Mouse (Mus musculus) gastrocnemius, postnatal 14 days (tissue): ENCODE results near the gene Rnf150. TPM values are rescaled to one million over a fixed set of nuclear protein-coding genes. Genes with fewer than 3 reads are reported as not detected.

Experiments
- DNase-seq: peaks from one replicate; pipeline ENCODE4 v3.0.0; 2021; ENCODE audit warnings: mixed read lengths
- intact Hi-C: fragments of 180-260 bp; cut with DNase I; formaldehyde crosslinking; loops from one replicate; pipeline ENCODE4 v1.15.1; 2025; ENCODE audit warnings: low total_unique reads
- long read RNA-seq, 2 experiments: library from polyadenylated mRNA; stranded (forward); transcript quantifications; one replicate each; pipeline ENCODE4 v2.0.0; 2021
- total RNA-seq, 2 experiments: library from RNA; stranded (reverse); gene quantifications; 2 replicates each; pipeline ENCODE4 v1.2.3; 2021

The Rnf150 gene
- total RNA-seq: 10 to 100 TPM; 12.1 to 13.1 TPM
- long read RNA-seq, experiment 1, partial matches to known transcripts: 0 of 1 reads
- long read RNA-seq, experiment 1, other reads (novel, unspliced or antisense): 1 of 1 reads
- long read RNA-seq, experiment 2, full-length matches to known transcripts: 1 of 5 reads
- long read RNA-seq, experiment 2, partial matches to known transcripts: 0 of 5 reads
- long read RNA-seq, experiment 2, other reads (novel, unspliced or antisense): 4 of 5 reads

- peak; percentile 82 for DNase-seq
Measured at GRCm38 (mm10) chr8:82863041-82863744, at the start of gene Rnf150. Gene Rnf150, plus strand, starts transcription at chr8:82863356.

GRCm38 (mm10) chr8:82826135-82827046 is 36.8 kb upstream of the Rnf150 start:
- intact Hi-C loops: no loop called here
- DNase-seq: no peak

More at GRCm38 (mm10) chr8:82863041-82863744, at the start of gene Rnf150:
- intact Hi-C loops: loop anchor here (2.0 to 10.0 kb wide), 2 partner anchors 72 to 230 kb away; no protein-coding TSS in a partner anchor

DNA sequence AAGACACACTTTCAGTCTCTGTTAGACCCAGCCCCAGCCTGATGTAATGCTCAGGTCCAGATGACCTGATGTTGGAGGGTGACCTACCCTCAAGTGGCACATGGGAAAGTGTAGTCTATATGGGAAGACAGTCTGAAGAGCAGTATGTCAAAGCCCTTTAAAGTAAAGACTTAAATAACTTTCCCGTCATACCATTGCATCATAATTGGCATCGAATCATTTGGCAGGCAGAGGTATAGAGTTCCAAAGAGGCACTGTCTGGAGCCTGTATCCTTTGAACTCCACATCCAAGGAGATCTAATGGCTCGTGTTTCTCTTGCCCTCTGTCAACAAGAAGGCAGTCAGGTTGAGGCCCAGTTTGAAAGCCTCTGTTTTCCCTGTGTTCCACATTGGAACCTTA is 22.7 kb upstream of the Rnf150 start:
- intact Hi-C loops: no loop called here
- DNase-seq: no peak

GRCm38 (mm10) chr8:82840963-82841362 is 22.2 kb upstream of the Rnf150 start:
- no peak for DNase-seq
- intact Hi-C loops: no loop called here

- DNase-seq: no peak
- intact Hi-C loops: no loop called here
Measured at GRCm38 (mm10) chr8:82841520-82842142, 21.5 kb upstream of the Rnf150 start.

GRCm38 (mm10) chr8:82843697-82844096 is 19.5 kb upstream of the Rnf150 start:
- intact Hi-C loops: no loop called here
- DNase-seq: no peak

DNA sequence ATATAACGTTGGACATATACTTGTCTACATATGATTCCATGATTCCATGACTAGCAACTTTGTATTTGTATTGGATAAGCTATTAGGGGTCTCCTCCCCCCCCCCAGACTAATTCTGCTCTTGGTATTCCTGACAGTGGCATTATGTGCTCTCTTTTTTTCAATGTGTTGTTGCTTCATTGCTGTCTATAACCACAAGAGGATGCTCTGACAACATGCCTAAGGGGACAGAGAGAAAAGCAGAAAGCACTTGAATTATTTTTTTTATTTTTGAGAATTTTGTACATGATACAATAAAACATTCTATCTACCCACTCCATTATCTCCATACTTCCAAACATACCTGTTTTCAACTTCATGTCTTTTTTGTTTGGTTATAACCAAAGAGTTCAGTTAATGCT is 18.7 kb upstream of the Rnf150 start:
- intact Hi-C loops: no loop called here
- no peak for DNase-seq

DNA sequence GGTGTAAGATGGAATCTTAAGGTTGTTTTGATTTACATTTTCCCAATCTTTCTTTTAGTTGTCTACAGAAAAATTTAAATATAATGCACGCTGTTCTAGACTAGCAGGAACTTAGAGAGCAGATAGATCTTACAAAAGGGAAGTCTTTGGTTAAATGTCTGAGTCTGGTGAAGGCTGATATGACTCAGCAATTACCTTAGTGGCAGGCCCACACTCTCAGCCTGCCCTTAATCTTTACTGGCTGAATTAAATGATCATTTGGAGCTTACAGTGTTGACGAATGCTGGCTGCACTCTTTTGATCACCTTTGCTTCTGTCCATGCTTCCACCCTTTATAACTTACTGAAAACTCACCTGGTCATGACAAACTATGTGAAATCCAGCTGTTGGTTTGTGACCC is 17.1 kb upstream of the Rnf150 start:
- no peak for DNase-seq
- intact Hi-C loops: no loop called here

DNA sequence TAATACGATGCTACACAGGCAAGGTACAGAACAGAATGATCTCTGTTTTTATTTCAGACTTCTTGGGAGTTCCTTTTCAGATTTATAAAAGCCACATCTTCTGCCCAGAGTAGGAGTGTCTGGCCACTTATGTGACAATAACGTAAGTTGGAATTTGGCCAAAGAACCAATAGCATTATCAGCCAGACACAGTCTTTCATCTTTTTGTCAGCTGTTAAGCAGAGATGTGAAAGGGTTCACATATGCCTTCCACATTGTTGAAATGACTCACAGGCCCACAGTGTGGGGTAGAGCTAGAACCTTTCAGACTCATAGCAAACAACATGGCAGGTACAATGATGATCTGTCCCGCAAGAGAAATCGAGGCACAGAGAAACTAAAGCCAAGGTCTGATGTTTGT is 16.4 kb upstream of the Rnf150 start:
- no peak for DNase-seq
- intact Hi-C loops: no loop called here

- intact Hi-C loops: no loop called here
Measured at GRCm38 (mm10) chr8:82858541-82859342, 4.4 kb upstream of the Rnf150 start.

DNA sequence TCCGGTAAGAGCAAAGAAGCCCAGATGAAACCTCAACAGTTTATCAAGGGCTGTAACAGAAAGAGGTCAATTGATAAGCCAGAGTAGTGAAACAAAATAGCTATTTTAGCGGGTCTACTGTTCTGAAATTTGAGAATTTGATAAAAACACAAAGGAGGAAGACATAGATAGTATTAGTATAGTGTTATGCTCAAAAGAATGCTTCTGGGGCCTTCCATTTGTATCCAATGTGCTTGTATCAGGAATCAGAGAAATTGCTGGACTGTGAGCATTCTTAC is 3.9 kb upstream of the Rnf150 start:
- intact Hi-C loops: no loop called here

More at GRCm38 (mm10) chr8:82858541-82859342, 4.4 kb upstream of the Rnf150 start:
- DNase-seq: peak; percentile 36

DNA sequence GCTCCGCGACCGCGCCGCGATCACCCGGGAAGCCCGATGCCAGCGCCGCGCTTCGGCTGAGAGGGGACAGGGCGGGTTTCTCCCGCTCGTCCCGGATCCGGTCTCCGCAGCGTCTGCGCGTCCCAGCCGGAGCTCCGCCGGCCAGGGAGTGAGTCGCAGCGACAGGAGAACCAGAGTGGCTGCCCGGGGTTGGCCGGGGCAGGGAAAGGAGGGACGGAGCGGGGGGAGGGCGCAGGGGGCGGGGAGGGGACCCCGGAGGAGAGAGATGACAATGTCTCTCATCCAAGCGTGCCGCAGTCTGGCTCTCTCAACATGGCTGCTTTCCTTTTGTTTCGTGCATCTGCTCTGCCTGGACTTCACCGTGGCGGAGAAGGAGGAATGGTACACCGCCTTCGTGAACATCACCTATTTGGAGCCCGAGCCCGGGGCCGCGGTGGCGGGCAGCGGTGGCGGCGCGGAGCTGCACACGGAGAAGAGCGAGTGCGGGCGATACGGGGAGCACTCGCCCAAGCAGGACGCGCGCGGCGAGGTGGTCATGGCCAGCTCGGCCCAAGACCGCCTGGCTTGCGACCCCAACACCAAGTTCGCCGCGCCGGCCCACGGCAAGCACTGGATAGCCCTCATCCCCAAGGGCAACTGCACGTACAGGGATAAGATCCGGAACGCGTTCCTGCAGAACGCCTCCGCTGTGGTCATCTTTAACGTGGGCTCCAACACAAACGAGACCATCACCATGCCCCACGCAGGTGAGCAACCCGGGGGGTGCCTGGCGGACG is 777 bp downstream of the Rnf150 start:
- intact Hi-C loops: loop anchor here (2.0 to 10.0 kb wide), 2 partner anchors 71 to 229 kb away; no protein-coding TSS in a partner anchor

More for the DNA sequence above, 3.9 kb upstream of the Rnf150 start:
- no peak for DNase-seq

GRCm38 (mm10) chr8:82864521-82864818 is 1.3 kb downstream of the Rnf150 start:
- intact Hi-C loops: loop anchor here (10.0 kb wide), 1 partner anchor 70 kb away; no protein-coding TSS in a partner anchor
- DNase-seq: no peak

More for the DNA sequence above, 777 bp downstream of the Rnf150 start:
- DNase-seq: peak; percentile 72

- DNase-seq: no peak
- intact Hi-C loops: loop anchor here (10.0 kb wide), 1 partner anchor 70 kb away; no protein-coding TSS in a partner anchor
Measured at GRCm38 (mm10) chr8:82865239-82865638, 2.1 kb downstream of the Rnf150 start.

DNA sequence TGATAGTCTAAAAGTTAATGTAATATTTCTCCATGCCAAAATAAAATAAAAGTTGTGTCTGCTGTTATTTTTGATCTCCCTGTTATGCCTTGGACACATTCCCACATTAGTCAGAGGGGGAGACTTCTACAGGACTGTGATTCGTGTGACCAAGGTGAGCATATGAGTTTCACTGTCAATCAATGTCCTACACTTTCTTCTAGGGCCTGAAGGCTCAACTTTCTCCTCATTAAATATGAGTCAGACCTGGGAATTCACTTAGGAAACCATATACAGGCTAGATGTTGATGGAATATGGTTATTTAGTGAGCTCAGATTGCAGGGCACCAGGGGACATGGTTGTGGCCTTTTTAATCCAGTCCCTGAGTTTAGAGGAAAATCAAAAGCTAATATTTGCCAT is 3.1 kb downstream of the Rnf150 start:
- intact Hi-C loops: loop anchor here (10.0 kb wide), 1 partner anchor 69 kb away; no protein-coding TSS in a partner anchor
- no peak for DNase-seq

GRCm38 (mm10) chr8:82870840-82871490 is 7.8 kb downstream of the Rnf150 start:
- intact Hi-C loops: no loop called here
- no peak for DNase-seq

GRCm38 (mm10) chr8:82871986-82872385 is 8.8 kb downstream of the Rnf150 start:
- DNase-seq: no peak
- intact Hi-C loops: no loop called here

DNA sequence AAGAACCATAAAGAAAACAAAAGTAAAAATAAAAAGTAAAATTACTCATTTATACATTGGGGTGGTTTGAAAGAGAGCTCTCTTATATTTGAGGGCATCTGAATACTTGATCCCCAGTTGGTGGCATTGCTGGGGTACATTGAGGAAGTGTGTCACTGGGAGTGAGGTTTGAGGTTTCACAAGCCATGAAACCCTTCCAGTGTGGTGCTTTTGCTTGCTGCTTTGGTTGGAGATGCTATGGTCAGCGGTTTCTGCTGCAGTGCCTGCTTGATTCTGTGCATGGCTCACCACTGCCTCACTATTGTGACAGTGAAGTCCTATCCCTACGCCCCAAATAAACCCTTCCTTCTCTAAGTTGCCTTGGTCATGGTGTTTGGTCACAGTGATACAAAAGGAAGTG is 10.9 kb downstream of the Rnf150 start:
- intact Hi-C loops: no loop called here
- DNase-seq: no peak
